Mouse (Mus musculus) spleen, adult 12 weeks (tissue): Measurements from ENCODE around the gene Enpp4.

Source experiments
- DNase-seq: peaks from one replicate; pipeline ENCODE4 v3.0.0; 2022; ENCODE audit warnings: low spot score

Gene Enpp4

DNA sequence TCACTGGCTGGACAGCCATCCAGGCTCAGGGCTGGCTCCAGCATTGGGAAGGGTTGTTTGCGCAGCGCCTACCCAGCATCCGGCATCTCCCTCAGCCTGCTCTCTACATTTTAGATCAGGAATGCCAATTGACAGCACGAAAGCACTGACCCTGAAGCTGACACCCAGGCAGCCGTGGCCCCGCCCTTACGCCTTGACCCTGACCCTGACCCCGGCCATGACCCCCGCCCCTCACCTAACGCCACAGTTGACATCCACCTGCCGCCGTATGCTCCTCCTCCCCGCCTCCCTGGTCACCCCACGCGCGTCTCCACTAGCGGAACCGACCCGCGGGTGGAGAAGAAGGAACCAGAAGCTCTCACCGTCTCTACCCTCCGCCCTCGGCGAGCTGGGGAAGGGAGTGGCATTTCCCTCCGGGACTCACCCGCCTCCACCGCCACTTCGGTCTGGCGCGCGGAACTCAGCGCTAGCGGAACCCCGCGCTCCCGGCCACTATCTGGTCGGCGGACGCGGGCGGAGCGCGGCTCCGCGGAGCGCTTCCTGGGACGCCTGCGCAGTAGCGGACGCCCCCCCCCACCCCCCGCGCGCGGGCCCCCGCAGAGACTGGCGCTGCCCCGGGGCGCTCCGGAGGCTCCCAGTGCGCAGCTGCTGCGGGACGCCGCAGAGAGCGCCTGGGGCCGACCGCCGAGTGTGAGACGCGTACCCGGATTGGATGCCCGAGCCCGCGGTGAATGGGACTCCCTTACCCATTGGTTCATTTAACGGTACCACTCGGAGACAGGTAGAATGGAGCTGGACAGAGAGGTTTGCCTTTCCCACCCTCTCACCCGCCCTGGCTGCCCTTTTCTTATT, at the start of gene Enpp4:
Gene Enpp4 (minus strand): TSS at position 523 of the 852 bp plus-strand sequence.
- peak; percentile 71 for DNase-seq

DNA sequence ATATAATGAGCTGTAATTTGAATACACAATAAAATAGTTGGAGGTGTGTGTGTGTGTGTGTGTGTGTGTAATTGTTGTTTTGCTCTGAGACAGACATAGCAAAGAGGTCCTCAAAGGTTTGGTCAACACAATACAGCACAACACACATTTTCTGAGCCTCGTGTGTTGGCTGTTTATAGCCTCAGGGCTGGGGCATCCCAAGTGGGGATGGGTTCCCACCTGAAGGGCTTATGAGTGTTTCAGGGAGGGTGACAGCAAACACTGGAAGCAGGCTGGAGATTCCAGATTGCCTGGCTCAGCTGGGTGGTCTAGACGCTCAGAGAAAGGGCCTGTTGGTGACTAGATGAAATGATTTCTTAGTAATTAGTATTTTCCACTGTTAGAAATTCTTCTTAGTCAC, 49.6 kb upstream of the Enpp4 start:
- no peak for DNase-seq

DNA sequence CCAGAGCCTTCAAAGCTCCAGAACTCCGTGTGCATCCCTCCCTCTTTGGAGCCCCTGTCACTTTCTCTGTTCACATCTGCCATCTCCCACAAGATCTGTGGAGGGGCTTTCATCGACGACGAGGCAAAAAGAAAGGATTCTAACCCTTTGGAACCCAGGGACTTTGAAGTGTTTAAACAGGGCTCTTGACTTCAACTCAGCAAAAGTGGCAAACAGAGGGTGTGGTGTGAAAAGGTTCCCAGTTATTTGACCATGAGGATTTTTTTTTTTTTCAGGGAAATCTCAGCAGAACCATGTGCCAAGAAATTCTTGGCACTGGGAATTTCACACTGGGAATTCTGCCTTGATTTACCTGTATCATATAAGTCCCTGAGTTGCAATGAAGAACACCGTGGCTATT, 48.3 kb upstream of the Enpp4 start:
- DNase-seq: no peak

DNA sequence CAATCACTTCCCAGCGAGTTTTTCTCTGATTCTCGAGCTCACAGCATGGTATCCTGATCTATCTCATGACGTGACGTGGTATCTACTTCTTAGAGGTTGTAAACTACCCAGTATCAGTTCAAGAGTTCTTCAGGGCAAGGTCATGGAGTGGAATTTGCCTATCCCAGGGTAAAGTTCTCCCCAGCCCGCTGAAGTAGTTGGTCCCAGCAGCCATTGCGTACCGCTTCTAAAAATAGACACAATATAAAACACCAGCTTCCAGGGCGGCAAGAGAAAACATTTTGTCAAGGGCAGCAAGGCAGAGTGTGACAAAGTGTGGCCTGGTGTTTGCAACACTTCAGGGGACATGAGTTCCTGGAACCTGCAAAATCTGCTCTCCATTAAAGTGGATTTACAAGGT, 46.3 kb upstream of the Enpp4 start:
- no peak for DNase-seq

DNA sequence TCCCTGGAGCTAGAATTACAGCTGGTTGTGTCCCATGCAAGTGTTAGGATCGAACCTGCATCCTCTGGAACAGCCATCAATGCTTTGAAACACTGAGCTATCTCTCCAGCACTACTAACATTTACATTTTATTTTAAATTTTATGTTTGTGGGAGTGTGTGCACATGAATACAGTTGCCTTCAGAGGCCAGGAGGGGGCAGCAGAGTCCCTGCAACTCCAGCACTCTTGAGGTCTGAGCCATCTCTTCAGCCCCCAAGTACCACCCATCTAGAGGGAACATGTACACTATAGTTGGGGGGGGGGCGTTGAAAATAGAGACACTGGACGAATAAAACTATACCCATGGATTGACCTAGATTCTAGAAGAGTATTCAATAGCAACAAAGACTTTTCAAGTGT, 45.5 kb upstream of the Enpp4 start:
- DNase-seq: no peak

DNA sequence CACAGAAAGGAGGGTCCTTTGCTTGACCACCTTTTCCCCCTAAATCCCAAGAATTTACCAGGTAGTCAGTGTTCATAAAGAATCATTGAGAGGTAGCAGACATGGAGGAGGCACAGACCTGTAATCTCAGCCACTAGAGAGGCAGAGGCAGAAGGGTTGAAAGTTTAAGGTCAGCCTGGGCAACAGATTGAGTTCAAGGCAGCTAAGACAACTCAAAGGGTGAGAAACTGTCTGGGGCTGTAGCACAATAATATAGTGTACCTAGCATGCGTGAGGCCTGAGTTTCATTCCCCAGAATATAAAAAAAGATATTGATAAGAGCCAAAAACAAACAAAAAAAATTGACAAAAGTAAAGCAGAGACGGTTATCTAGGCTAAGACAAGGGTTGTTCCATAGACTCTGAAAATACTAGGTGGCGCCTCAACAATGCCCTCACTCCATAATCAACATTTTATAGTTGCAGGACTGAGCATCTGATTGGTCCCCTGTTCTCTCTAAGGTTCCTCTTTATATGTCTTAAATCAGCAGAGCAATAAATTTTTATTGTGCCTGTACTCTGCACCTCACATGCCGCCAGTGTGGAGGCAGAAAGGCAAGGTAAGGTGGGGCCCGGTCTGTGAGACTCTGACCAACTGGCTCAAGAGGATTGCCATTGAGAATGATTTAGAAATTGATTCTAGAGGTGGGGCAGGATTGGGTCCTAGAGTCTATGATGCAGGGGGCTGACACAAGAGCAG, 42.7 kb upstream of the Enpp4 start:
- DNase-seq: no peak

DNA sequence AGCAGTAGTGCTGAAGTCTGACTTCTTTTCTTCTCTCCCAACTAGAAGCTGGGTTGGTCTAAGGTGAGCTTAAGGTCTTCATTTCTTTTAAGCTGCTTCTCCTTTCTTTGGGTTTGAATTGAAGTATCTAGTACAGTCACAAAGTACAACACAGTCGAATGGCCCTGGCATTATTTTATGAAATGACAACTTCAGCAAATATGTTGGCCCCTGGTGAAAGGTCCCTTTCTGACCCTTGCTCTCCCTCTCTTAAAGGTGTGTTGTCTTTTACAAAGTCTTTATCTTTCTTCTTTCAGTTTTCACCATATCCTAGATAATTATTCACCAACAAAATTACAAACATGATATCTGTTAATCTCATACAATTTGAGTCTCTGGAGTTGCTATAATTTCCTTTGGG, 40.2 kb upstream of the Enpp4 start:
- DNase-seq: no peak

DNA sequence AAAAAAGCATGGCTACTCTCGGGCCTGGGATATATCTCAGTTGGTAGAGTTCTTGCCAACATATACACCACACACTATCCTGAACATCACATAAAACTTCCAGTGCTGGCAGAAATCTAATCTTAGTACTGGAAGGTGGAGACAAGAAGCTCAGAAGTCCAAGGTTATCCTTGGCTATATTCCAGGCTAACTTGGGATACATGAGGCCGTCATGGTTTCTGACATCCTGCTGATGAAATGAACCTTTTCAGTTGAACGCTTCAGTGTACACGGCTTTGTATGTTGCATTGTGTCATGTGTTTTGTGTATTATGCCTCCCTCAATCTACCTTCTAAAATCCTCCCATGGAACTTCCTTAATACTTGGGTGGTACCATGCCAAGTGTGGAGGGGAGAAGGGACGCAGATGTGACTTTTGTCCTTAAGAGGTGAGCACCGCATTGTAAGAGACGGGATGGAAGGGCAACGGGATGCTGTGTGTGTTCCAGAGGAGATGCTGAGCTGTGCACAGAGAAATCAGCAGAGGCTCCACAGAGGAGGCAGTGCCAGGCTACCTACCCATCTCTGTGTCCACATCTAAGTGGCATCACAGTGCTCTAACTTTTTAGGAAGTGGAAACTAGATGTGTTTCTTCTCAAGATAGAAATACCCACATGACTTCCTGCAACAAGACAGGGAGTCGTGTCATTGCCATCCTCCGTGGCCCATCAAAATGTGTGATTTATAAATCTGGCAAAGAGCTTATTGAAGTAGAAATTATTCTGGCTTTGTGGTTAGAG, 31.4 kb upstream of the Enpp4 start:
- no peak for DNase-seq

DNA sequence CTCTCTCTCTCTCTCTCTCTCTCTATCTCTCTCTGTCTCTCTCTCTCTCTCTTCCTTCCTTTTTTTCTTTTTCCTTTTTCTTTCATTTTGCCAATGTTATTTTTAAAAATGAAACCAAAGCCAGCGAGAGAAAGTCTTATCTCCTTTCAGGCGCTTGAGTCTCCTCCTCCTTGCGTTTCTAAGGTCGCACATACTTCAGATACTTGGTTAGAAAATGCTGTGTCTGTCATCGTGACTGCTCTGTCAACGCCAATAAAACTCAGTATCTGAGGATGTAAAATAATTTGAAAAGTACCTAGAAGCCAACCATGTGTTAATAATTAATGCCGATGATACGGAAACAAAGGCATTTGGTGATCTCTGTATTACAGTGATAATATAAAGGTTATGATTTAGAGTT, 30.4 kb upstream of the Enpp4 start:
- no peak for DNase-seq

DNA sequence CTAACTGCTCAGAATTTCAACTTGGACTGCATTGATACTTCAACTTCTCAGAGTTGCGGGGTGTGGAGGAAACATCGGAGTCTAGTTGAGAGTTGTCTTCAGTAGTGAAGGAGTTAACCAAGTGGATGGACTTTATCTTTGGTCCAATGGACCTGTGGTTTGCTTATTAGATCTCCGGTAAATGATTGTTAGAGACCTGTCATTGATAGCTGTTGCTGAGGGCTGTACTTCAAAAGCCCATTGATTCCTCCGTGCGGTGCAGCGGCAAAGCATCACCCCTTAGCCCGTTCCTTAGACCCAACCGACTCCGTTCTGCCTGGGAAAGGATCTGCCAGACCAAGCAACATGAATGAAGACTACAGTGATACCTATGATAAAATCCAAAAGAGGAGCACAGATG, 28.9 kb upstream of the Enpp4 start:
- DNase-seq: no peak

DNA sequence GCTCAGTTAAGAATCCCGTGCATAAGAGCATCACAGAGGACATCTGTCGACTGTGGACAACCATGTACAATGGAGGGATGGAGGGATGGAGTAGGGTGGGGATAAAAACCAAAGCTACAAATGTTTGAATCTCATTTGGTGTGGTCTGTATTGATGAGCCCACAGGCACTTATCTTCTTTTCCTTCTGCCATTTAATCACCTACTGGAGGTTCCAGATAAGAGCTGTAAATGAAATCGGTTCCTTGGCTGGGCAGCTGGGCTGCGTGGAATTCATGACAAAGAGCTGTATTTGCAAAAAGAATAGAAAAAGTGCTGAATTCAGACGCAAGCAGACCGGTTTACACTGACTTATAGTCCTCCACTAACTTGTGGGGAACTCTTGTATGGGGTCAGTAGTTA, 28.5 kb upstream of the Enpp4 start:
- no peak for DNase-seq

DNA sequence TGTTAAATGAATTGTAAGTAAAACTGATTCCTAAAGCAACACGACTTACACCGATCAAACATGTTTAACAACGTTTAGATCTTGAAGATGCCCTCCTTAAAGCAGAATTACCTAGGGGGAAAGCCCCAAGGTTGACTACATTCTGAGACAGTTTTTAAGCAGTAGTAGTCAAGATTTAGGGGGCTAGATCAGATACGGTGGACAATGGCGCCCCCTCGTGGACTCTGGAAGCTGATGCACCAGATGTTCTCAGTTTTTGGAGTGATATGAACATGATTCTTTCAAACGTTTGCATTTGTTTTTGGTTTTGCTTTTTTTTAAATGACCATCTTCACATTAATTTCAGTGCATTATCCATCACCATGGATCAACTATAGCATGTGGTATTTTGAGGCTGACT, 24.8 kb upstream of the Enpp4 start:
- peak; percentile 37 for DNase-seq

DNA sequence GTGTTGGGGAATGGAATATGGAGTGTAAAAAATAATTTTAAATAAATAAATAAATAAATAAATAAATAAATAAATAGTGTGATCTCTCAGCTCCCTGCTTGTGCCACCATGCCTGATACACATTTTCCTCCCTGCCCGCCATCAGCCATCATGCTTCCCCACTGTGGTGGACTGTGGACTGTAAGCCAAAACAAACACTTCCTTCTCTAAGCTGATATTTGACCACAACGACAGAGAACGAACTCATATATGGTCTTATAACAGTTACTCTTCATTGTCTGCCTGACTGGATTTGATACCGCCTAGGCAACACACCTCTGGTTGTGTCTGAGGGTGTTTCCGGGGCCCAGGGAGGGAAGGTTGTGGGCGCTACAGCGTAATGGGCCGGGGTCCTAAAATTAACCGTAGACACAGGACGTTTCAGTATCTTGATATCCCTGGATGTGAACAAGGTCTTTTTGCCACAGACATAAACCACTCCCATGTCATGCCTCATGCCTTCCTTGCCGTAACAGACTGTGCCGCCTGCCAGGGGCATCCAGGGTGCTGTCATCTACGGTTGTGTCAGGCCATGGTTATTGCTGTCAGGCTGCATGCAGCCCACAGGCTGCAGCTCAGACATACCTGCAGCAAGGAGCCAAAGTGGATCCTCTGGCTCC, 23.6 kb upstream of the Enpp4 start:
- no peak for DNase-seq

DNA sequence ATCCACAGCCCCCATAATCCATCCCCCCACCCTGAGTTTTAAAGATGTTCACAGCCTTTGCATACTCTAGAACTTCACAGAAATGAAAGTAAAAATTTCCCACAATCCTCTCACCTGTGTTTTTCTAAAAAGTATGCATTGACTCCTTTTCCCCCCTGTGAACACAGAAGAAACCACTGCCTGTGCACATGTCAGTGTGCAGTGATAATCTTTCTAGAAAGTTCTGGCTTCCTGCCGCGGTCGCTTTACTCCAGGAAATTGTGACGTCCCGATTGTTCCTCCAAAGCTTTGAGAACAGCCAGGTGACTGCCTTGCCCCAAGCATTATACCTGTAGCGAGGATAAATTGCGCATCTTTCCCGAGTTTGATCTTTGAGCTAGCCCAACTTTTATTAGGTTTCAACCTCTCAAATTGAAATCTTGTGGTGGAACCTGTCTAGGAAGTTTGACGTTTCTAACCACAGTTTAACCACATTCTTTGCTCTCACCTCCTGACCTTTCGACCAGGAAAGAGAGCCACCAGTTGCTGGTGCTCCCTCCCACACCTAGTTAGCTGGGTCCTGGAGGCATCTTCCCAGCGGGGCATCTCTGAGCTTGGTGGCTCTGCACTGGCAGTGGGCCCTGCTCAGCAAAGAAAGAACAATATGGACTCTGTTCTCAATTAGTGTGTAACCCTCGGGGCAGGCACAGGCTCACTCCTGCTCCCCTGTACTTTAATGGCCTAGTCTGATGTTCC, 15.9 kb upstream of the Enpp4 start:
- DNase-seq: no peak

DNA sequence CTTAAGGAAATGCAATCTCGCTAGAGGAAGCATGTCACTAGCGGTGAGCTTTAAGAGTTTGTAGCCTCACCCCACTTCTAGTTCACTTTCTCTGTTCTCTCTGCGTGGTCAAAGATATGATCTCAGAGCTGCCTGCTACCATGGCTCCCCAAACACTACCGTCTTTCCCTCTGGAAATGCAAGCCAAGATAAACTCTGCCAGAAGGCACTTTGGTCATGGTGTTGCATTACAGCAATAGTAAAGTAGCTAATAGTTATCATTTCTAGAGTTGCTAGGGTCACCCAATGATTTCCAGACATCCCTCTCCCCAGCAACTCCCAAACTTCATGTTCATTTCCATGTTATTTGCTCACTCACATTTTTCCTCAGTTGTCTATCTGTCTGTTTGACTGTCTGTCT, 12.6 kb upstream of the Enpp4 start:
- DNase-seq: no peak

DNA sequence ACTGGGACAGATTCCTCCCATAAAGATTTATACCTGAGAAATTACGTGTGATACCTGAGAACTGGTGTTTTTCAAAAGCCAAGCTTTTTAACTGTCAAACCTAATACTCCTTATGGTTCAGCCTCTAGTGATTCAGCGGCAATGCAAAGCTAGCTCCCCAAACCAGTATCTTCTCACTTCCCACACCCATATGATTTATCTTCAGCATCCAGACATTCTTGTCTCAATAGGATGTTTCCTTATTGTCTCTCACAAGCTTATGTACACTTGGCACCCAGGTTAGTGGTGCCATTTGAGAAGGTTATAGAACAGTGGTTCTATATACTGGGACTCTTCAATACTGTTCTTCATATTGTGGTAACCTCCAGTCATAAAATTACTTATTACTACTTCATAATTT, 12.1 kb upstream of the Enpp4 start:
- DNase-seq: no peak

DNA sequence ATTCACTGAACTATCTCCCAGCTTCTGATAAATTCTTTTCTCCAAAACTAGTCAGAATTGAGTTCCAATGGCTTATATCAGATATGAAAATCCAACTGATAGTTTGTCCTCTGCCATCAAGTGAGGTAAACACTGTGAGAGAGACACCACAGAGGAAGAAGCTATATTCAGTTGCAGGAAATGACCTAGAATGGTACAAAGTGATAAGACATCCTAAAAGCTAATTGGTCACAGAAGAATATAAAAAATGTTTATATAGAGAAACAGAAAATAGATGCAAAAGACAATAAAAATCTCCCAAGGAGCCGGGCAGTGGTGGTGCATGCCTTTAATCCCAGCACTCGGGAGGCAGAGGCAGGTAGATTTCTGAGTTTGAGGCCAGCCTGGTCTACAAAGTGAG, 11.0 kb upstream of the Enpp4 start:
- DNase-seq: no peak

DNA sequence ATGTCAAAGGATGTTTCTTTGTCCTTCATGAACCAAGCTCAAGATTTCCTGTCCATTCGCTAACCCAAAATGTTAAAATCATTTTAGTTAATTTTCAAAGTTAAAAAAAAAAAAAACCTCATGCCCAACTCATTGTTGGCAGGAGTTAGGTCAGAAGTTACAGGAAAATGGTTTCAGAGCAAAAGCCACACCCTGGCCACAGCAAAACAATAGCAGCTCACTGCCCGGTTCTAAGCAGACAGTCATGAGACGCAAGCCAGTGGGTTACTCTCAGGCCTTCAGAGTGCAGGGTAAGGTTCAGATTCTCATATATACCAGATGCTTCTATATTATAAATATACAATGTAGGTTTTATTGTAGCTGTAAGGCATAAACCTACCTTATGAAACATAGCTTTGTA, 2.7 kb upstream of the Enpp4 start:
- DNase-seq: no peak

DNA sequence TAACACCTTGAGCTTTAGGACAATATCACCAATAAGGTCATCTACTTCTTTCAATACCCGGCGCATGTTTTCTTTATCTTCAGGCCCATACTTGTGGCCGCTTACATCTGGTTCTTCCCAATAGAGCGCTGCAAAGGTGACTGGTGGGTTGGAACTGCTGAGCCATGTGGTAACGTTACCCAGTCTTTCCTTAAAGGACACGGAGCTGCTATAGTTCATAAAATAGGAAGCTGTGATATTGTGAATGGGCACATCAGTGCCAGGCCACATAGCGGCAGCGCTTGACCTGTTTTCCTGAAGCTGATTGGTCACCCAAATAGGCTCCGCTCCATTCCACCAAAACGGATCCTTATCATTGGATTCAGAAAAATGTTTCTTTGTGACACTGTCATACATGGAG, 3.6 kb downstream of the Enpp4 start:
- no peak for DNase-seq

DNA sequence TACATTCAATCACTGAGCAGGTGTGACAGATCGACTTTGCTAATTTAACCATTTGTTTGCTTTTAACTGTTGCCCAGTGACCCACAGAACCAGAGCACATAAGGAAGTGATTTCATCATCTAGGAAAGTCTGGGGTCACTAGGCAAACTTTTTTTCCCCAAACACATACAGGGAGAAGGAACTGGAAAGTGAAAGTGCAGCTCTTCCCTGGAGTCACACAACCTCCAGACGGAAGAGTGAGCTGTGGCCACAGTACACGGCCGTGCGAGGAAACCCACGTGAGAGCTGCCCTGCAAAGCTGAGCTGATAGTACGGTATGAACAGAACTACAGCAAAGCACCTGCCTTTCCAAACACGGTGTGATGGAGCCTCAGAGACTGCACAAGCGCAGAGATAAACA, 4.7 kb downstream of the Enpp4 start:
- no peak for DNase-seq

DNA sequence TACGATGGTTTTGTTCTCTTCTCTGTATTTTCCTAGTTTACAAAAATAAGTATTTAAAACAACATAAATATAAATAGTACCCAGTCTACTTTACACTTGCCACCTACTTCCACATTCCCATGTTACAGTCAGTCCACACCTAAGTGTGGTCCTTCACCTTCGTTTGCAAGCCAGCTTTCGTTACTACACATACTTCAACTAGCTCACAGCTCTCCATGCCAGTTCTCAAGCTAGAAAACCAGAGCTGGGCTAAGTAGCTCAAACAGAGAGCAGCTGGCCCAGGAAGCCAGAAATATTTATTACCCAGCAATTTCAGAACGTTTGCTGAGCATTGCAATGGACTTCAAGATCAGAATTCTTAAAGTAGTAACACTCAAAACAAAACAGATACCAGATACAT, 5.1 kb downstream of the Enpp4 start:
- no peak for DNase-seq

DNA sequence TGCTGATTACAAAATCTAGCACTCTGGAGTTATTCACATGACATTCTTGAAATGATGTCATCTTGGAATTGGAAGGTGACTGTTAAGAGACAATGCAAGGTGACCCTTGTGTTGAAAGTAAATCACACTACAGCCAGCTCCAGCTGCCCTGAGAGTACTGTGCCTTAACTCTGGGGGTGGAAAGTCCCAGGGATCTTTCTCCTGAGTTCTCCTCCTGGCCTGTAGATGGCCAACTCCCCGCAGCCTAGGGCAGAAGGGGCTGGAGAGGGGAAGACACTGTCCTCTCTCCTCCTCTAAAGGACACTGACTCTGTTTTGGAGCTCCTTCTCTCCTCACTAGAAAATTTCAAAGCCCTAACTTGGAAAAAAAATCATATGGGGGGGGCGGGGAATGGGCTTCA, 14.1 kb downstream of the Enpp4 start:
- no peak for DNase-seq
